Mouse (Mus musculus) MEL (cell line): ENCODE data around the gene Trim52. TPM values are rescaled to one million over a fixed set of nuclear protein-coding genes. Genes with fewer than 3 reads are reported as not detected.

ENCODE experiments used
- DNase-seq: peaks from one replicate; pipeline ENCODE4 v3.0.0; 2011; ENCODE audit warnings: low read depth, low spot score
- H3K27ac ChIP-seq: 2 replicates; pipeline ENCODE4 v1.5.1; 2012; ENCODE audit warnings: low read depth, mild to moderate bottlenecking, control low read depth, low read length, moderate library complexity; ENCODE audit not compliant: control insufficient read depth
- H3K27me3 ChIP-seq, 2 experiments: fragments of 150-350 bp in 1 of 2; sonication (generic) in 1 of 2; 2 replicates each; pipeline ENCODE4 v1.6.1; 2012; ENCODE audit warnings: low read length in 2 of 2, mild to moderate bottlenecking in 2 of 2, improper control_type of control experiment in 1 of 2, moderate library complexity in 1 of 2; ENCODE audit not compliant: insufficient read depth in 2 of 2, control insufficient read depth in 1 of 2
- H3K36me3 ChIP-seq, 2 experiments: 2 replicates each; pipeline ENCODE4 v1.6.1; 2012 to 2014; ENCODE audit warnings: low read length in 2 of 2, improper control_type of control experiment in 1 of 2, inconsistent platforms in 1 of 2, mild to moderate bottlenecking in 1 of 2; ENCODE audit not compliant: insufficient read depth in 2 of 2, control insufficient read depth in 1 of 2
- H3K4me1 ChIP-seq, 2 experiments: fragments of 150-350 bp in 1 of 2; sonication (generic) in 1 of 2; 2 replicates each; pipeline ENCODE4 v1.6.1; 2012; ENCODE audit warnings: low read length in 2 of 2, improper control_type of control experiment in 1 of 2, mild to moderate bottlenecking in 1 of 2; ENCODE audit not compliant: insufficient read depth in 2 of 2, control insufficient read depth in 1 of 2
- H3K4me3 ChIP-seq, 2 experiments: fragments of 150-350 bp in 1 of 2; sonication (generic) in 1 of 2; 2 replicates each; pipeline ENCODE4 v1.5.1; 2012; ENCODE audit warnings: low read depth in 2 of 2, low read length in 2 of 2, mild to moderate bottlenecking in 2 of 2, moderate library complexity in 2 of 2, control low read depth in 1 of 2, improper control_type of control experiment in 1 of 2; ENCODE audit not compliant: control insufficient read depth in 1 of 2, insufficient read depth in 1 of 2
- H3K79me2 ChIP-seq: 2 replicates; pipeline ENCODE4 v1.6.1; 2012; ENCODE audit warnings: mild to moderate bottlenecking, low read length, moderate library complexity; ENCODE audit not compliant: control insufficient read depth, poor library complexity, insufficient read depth
- H3K9ac ChIP-seq: 2 replicates; pipeline ENCODE4 v1.6.1; 2012; ENCODE audit warnings: low read depth, mild to moderate bottlenecking, control low read depth, low read length, moderate library complexity; ENCODE audit not compliant: control insufficient read depth, poor library complexity, severe bottlenecking
- H3K9me3 ChIP-seq: fragments of 150-350 bp; sonication (generic); replicated peaks from 2 replicates; pipeline ENCODE4 v1.6.1; 2012; ENCODE audit warnings: mild to moderate bottlenecking, low read length, improper control_type of control experiment, moderate library complexity; ENCODE audit not compliant: insufficient read depth
- CHD1 ChIP-seq: IDR thresholded peaks from 2 replicates; pipeline ENCODE4 v1.6.1; 2012; ENCODE audit warnings: low read depth, mild to moderate bottlenecking, inconsistent platforms, low read length, improper control_type of control experiment
- CHD2 ChIP-seq: IDR thresholded peaks from 2 replicates; pipeline ENCODE4 v1.6.1; 2011; ENCODE audit warnings: low read length, improper control_type of control experiment
- E2F4 ChIP-seq: IDR thresholded peaks from 2 replicates; pipeline ENCODE4 v1.6.1; 2011; ENCODE audit warnings: low read depth, low read length, improper control_type of control experiment, borderline replicate concordance
- ELF1 ChIP-seq: IDR thresholded peaks from 2 replicates; pipeline ENCODE4 v1.6.1; 2014; ENCODE audit warnings: low read depth, mild to moderate bottlenecking, inconsistent platforms, low read length, improper control_type of control experiment, moderate library complexity
- ETS1 ChIP-seq: IDR thresholded peaks from 2 replicates; pipeline ENCODE4 v1.6.1; 2012; ENCODE audit warnings: low read depth, mild to moderate bottlenecking, inconsistent platforms, low read length, improper control_type of control experiment, moderate library complexity
- MAX ChIP-seq: IDR thresholded peaks from 2 replicates; pipeline ENCODE4 v1.6.1; 2011; ENCODE audit warnings: low read length, improper control_type of control experiment
- MAZ ChIP-seq: IDR thresholded peaks from 2 replicates; pipeline ENCODE4 v1.6.1; 2012; ENCODE audit warnings: low read depth, mild to moderate bottlenecking, inconsistent platforms, low read length, improper control_type of control experiment
- MYC ChIP-seq: IDR thresholded peaks from 2 replicates; pipeline ENCODE4 v1.6.1; 2011; ENCODE audit warnings: low read depth, mild to moderate bottlenecking, low read length, improper control_type of control experiment, moderate library complexity
- NELFE ChIP-seq: IDR thresholded peaks from 2 replicates; pipeline ENCODE4 v1.6.1; 2011; ENCODE audit warnings: low read depth, low read length, improper control_type of control experiment
- NRF1 ChIP-seq: IDR thresholded peaks from 2 replicates; pipeline ENCODE4 v1.6.1; 2014; ENCODE audit warnings: low read depth, mild to moderate bottlenecking, inconsistent platforms, low read length, improper control_type of control experiment, moderate library complexity; ENCODE audit not compliant: poor library complexity, insufficient read depth, severe bottlenecking
- POLR2AphosphoS2 ChIP-seq: IDR thresholded peaks from 2 replicates; pipeline ENCODE4 v1.6.1; 2011; ENCODE audit warnings: low read length, improper control_type of control experiment
- POLR2AphosphoS5 ChIP-seq: IDR thresholded peaks from 2 replicates; pipeline ENCODE4 v1.6.1; 2012; ENCODE audit warnings: low read depth, borderline replicate concordance, mild to moderate bottlenecking, inconsistent platforms, low read length, moderate library complexity, mixed read lengths
- RAD21 ChIP-seq: IDR thresholded peaks from 2 replicates; pipeline ENCODE4 v1.6.1; 2011; ENCODE audit warnings: mild to moderate bottlenecking, low read depth, low read length, improper control_type of control experiment
- RCOR1 ChIP-seq: IDR thresholded peaks from 2 replicates; pipeline ENCODE4 v1.6.1; 2012; ENCODE audit warnings: low read depth, mild to moderate bottlenecking, inconsistent platforms, low read length, improper control_type of control experiment
- SIN3A ChIP-seq: IDR thresholded peaks from 2 replicates; pipeline ENCODE4 v1.6.1; 2012; ENCODE audit warnings: low read length, improper control_type of control experiment, inconsistent platforms
- TAL1 ChIP-seq: IDR thresholded peaks from 2 replicates; pipeline ENCODE4 v1.6.1; 2012; ENCODE audit warnings: mild to moderate bottlenecking, inconsistent platforms, low read length, moderate library complexity, mixed read lengths
- TBP ChIP-seq: IDR thresholded peaks from 2 replicates; pipeline ENCODE4 v1.8.0; 2011; ENCODE audit warnings: low read depth, low read length, improper control_type of control experiment
- UBTF ChIP-seq: IDR thresholded peaks from 2 replicates; pipeline ENCODE4 v1.6.1; 2012; ENCODE audit warnings: low read depth, mild to moderate bottlenecking, inconsistent platforms, low read length, improper control_type of control experiment, moderate library complexity, borderline replicate concordance; ENCODE audit not compliant: insufficient read depth
- ZC3H11A ChIP-seq: IDR thresholded peaks from 2 replicates; pipeline ENCODE4 v1.6.1; 2012; ENCODE audit warnings: low read depth, mild to moderate bottlenecking, inconsistent platforms, low read length, improper control_type of control experiment
- polyA plus RNA-seq, 2 experiments: library from polyadenylated mRNA; stranded (reverse) in 1 of 2; unstranded in 1 of 2; fragments of >175 nt in 1 of 2; fragments of >200 nt in 1 of 2; gene quantifications; 2 replicates each; pipeline versions ENCODE4 v1.2.1 to v1.2.4; 2012; ENCODE audit warnings: low replicate concordance in 2 of 2, low read depth in 1 of 2; ENCODE audit not compliant: insufficient read length in 2 of 2, insufficient read depth in 1 of 2, missing spikeins in 1 of 2
- total RNA-seq: library from RNA; depleted of rRNA; stranded (reverse); fragments of 300-350 nt; gene quantifications from 2 replicates; pipeline ENCODE4 v1.2.3, GENCODE M21; 2012; rRNA removed

The Trim52 gene
- total RNA-seq (not detected in 2 replicates), polyA plus RNA-seq (not detected)

- Histone ChIP-seq H3K4me3 (no peak within 1 kb of the TSS), H3K4me1 (no peaks in the 10 kb centered on the region), H3K9ac (no peak within 1 kb of the TSS), H3K27ac (no peak within 1 kb of the TSS), H3K36me3 (no peaks in the 10 kb centered on the region), H3K9me3 (no peaks in the 10 kb centered on the region), H3K79me2 (no peaks in the 10 kb centered on the region), H3K27me3 (no peaks in the 10 kb centered on the region)
- TF ChIP-seq ZC3H11A (no peak), RAD21 (no peak)
- no peak for DNase-seq
Observed at GRCm38 (mm10) chr14:106105980-106106379, at the start of gene Trim52. TSS of gene Trim52 (plus strand) at chr14:106106198.

GRCm38 (mm10) chr14:106072608-106073007 lies 33.4 kb upstream of the Trim52 start:
- no peak for TF ChIP-seq MAX
- TF ChIP-seq CHD2 = no peak
- DNase-seq = no peak

GRCm38 (mm10) chr14:106075181-106076064 lies 30.6 kb upstream of the Trim52 start:
- Histone ChIP-seq H3K9me3 (no peaks in the 10 kb centered on the region), H3K27me3 (no peaks in the 10 kb centered on the region), H3K4me1 (no peaks in the 10 kb centered on the region), H3K36me3 (no peaks in the 10 kb centered on the region), H3K9ac (no peak overlapping the region), H3K4me3 (no peak overlapping the region), H3K79me2 (no peaks in the 10 kb centered on the region), H3K27ac (no peak overlapping the region)
- no peak for DNase-seq
- TF ChIP-seq SIN3A (no peak), CHD1 (no peak), NELFE (no peak), POLR2AphosphoS5 (no peak), TBP (no peak), NRF1 (no peak), ETS1 (no peak), MAZ (no peak), CHD2 (no peak), UBTF (no peak), POLR2AphosphoS2 (no peak), E2F4 (no peak), RCOR1 (no peak), MYC (no peak), ELF1 (no peak), TAL1 (no peak)

More at GRCm38 (mm10) chr14:106072608-106073007, 33.4 kb upstream of the Trim52 start:
- Histone ChIP-seq H3K79me2 (no peaks in the 10 kb centered on the region), H3K36me3 (no peaks in the 10 kb centered on the region), H3K27ac (no peak overlapping the region), H3K4me3 (no peak overlapping the region), H3K9ac (no peak overlapping the region), H3K27me3 (no peaks in the 10 kb centered on the region), H3K9me3 (no peaks in the 10 kb centered on the region), H3K4me1 (no peaks in the 10 kb centered on the region)
